Mouse (Mus musculus) limb, embryonic 11.5 days (tissue): Measurements from ENCODE around the gene Tgfbrap1. TPM values are rescaled to one million over a fixed set of nuclear protein-coding genes. Genes with fewer than 3 reads are reported as not detected.
"Not testable (repeated sequence)": the region's sequence is repeated elsewhere in the genome, so short reads cannot be mapped to it uniquely, and the experiment has no call there.

Experiments
- ATAC-seq: fragments of 200-750 bp; cut with Nextera tagmentation; 2 replicates; pipeline ENCODE4 v1.8.0; 2017; ENCODE audit warnings: low read depth; ENCODE audit not compliant: insufficient number of reproducible peaks, low FRiP score, low TSS enrichment
- DNase-seq: peaks from one replicate; pipeline ENCODE4 v3.0.0-alpha.2; 2015; ENCODE audit warnings: low spot score
- H3K27ac ChIP-seq: fragments of 300-500 bp; sonication (generic); replicated peaks from 2 replicates; pipeline ENCODE4 v1.5.1; 2014; ENCODE audit warnings: low read depth, mild to moderate bottlenecking, low read length
- H3K27me3 ChIP-seq: fragments of 300-500 bp; sonication (generic); 2 replicates; pipeline ENCODE4 v1.6.1; 2014; ENCODE audit warnings: mild to moderate bottlenecking, low read length, mixed read lengths; ENCODE audit not compliant: control insufficient read depth, insufficient read depth
- H3K36me3 ChIP-seq: fragments of 300-500 bp; sonication (generic); 2 replicates; pipeline ENCODE4 v1.6.1; 2014; ENCODE audit warnings: mild to moderate bottlenecking, low read length, moderate library complexity, mixed read lengths; ENCODE audit not compliant: control insufficient read depth, insufficient read depth
- H3K4me1 ChIP-seq: fragments of 300-500 bp; sonication (generic); 2 replicates; pipeline ENCODE4 v1.6.1; 2014; ENCODE audit warnings: low read length, mixed read lengths; ENCODE audit not compliant: control insufficient read depth, insufficient read depth
- H3K4me2 ChIP-seq: fragments of 300-500 bp; sonication (generic); 2 replicates; pipeline ENCODE4 v1.6.1; 2014; ENCODE audit warnings: low read depth, mild to moderate bottlenecking, moderate library complexity; ENCODE audit not compliant: severe bottlenecking
- H3K4me3 ChIP-seq: fragments of 300-500 bp; sonication (generic); 2 replicates; pipeline ENCODE4 v1.5.1; 2014; ENCODE audit warnings: low read depth, low read length
- H3K9ac ChIP-seq: fragments of 300-500 bp; sonication (generic); 2 replicates; pipeline ENCODE4 v1.6.1; 2014; ENCODE audit warnings: mild to moderate bottlenecking, low read length
- H3K9me3 ChIP-seq: fragments of 300-500 bp; sonication (generic); 2 replicates; pipeline ENCODE4 v1.6.1; 2016; ENCODE audit warnings: low read length; ENCODE audit not compliant: control insufficient read depth
- WGBS: fragments of 180-500 bp; shearing (Covaris S2); extraction: QIAGEN DNeasy Blood & Tissue Kit; methylation state at CpG from one replicate; pipeline ENCODE4 v1.1.7; 2014; 5-methylcytosine and 5-hydroxymethylcytosine counted together
- polyA plus RNA-seq: library from polyadenylated mRNA; unstranded; fragments of >200 nt; fragmentation: Nextera tagmentation; extraction: Ambion mirVana; gene quantifications from 2 replicates; pipeline ENCODE4 v1.2.1, GENCODE M21; 2014

Gene Tgfbrap1
- polyA plus RNA-seq, 1 experiment from 2014 or later, result 10.5 TPM

- no peaks in the 10 kb centered on the region for H3K27me3 ChIP-seq
- H3K36me3 ChIP-seq, result no peaks in the 10 kb centered on the region
- H3K4me1 ChIP-seq, result no peaks in the 10 kb centered on the region; the same call in 1 of the 2 replicates
- DNase-seq, result peak; percentile 96
- H3K4me3 ChIP-seq, result no peak overlapping the region
- H3K9me3 ChIP-seq, result no peaks in the 10 kb centered on the region
- ATAC-seq, result peak; percentile 65
- no peak overlapping the region for H3K27ac ChIP-seq
- H3K9ac ChIP-seq, result no peak overlapping the region
- WGBS, result 50% methylated on average over 8 of the region's 8 CpGs
- no peak overlapping the region for H3K4me2 ChIP-seq
Observed at GRCm38 (mm10) chr1:43139587-43140266, 41.3 kb upstream of the Tgfbrap1 start.

- Histone ChIP-seq H3K4me3 (no peak overlapping the region), H3K27ac (no peak overlapping the region), H3K4me2 (no peak overlapping the region), H3K27me3 (no peaks in the 10 kb centered on the region), H3K9me3 (no peaks in the 10 kb centered on the region), H3K36me3 (no peaks in the 10 kb centered on the region), H3K9ac (no peak overlapping the region), H3K4me1 (no peaks in the 10 kb centered on the region; the same call in 1 of the 2 replicates)
- WGBS, result 67% methylated on average over 15 of the region's 15 CpGs
- ATAC-seq (no peak), DNase-seq (no peak)
Observed at GRCm38 (mm10) chr1:43138268-43138812, 39.9 kb upstream of the Tgfbrap1 start.

- no peak for DNase-seq
- Histone ChIP-seq H3K9me3 (no peaks in the 10 kb centered on the region), H3K4me3 (no peak overlapping the region), H3K36me3 (no peaks in the 10 kb centered on the region), H3K4me2 (no peak overlapping the region), H3K9ac (no peak overlapping the region), H3K4me1 (no peaks in the 10 kb centered on the region), H3K27ac (no peak overlapping the region), H3K27me3 (no peaks in the 10 kb centered on the region)
- no peak for ATAC-seq
- 57% methylated on average over 5 of the region's 5 CpGs for WGBS
Observed at GRCm38 (mm10) chr1:43137334-43137733, 38.9 kb upstream of the Tgfbrap1 start.

DNA sequence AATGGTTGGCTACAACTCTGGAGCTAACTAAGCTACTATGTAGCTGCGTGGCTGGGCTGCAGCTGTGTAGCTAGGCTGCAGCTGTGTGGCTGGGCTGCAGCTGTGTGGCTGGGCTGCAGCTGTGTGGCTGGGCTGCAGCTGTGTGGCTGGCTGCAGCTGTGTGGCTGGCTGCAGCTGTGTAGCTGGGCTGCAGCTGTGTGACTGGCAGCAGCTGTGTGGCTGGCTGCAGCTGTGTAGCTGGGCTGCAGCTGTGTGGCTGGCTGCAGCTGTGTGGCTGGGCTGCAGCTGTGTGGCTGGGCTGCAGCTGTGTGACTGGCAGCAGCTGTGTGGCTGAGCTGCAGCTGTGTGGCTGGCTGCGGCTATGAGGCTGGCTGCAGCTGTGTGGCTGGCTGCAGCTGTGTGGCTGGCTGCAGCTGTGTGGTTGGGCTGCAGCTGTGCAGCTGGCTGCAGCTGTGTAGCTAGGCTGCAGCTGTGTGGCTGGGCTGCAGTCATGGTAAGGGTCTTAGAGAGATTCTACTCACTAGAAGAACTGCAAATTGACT lies 38.1 kb upstream of the Tgfbrap1 start:
- not testable (repeated sequence) for H3K36me3 ChIP-seq, H3K4me1 ChIP-seq, H3K27me3 ChIP-seq, ATAC-seq, H3K4me2 ChIP-seq, H3K9me3 ChIP-seq, H3K9ac ChIP-seq, H3K4me3 ChIP-seq, DNase-seq, H3K27ac ChIP-seq
- 73% methylated on average over 2 of the region's 2 CpGs for WGBS

- ATAC-seq (no peak), DNase-seq (no peak)
- 88% methylated on average over 9 of the region's 9 CpGs for WGBS
- Histone ChIP-seq H3K4me3 (no peak overlapping the region), H3K9me3 (no peaks in the 10 kb centered on the region), H3K9ac (no peak overlapping the region), H3K4me2 (no peak overlapping the region), H3K27me3 (no peaks in the 10 kb centered on the region), H3K36me3 (no peaks in the 10 kb centered on the region; the same call in 1 of the 2 replicates), H3K4me1 (no peaks in the 10 kb centered on the region), H3K27ac (no peak overlapping the region)
Observed at GRCm38 (mm10) chr1:43131591-43131990, 33.2 kb upstream of the Tgfbrap1 start.

DNA sequence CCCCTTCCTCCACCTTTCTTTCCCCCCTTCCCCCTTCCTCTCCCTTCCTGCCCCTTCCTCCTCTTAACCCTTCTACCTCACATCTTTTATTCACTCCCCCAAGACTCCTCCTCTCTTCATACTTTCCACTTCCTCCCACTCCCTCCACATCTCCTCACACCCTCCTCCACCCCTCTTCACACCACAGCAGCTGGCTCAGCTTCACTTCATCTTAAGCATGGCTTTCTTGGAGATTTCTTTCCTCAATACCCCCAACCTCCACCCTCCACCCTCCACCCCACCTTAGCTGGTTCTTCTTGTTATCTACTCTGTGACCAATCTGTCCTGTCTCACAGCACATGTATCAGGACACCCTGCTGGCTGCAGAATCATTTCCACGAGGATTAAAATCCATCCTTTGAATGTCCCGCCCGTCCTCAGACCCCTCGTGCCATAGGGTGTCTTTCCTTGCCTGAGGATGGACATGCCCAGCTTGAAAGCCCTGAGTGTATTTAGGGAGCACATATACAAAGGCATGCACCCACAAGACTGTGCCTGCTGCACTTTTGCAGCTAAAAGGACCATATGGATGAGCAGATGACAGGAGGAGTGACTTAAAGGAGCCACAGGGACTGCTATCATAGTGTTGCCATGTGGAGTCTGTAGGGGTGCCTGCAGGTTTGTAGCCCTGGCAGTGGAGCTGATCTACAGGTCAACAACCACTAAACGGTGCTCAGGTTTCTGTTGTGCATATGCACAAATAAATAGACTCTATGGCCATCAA lies 32.0 kb upstream of the Tgfbrap1 start:
- no peaks in the 10 kb centered on the region; the same call in 1 of the 2 replicates for H3K36me3 ChIP-seq
- no peaks in the 10 kb centered on the region for H3K9me3 ChIP-seq
- DNase-seq (no peak), ATAC-seq (no peak)
- H3K9ac ChIP-seq, result no peak overlapping the region
- H3K4me3 ChIP-seq, result no peak overlapping the region
- no peak overlapping the region for H3K27ac ChIP-seq
- no peaks in the 10 kb centered on the region for H3K27me3 ChIP-seq
- H3K4me2 ChIP-seq, result no peak overlapping the region
- no peaks in the 10 kb centered on the region for H3K4me1 ChIP-seq
- 86% methylated on average over 5 of the region's 5 CpGs for WGBS

DNA sequence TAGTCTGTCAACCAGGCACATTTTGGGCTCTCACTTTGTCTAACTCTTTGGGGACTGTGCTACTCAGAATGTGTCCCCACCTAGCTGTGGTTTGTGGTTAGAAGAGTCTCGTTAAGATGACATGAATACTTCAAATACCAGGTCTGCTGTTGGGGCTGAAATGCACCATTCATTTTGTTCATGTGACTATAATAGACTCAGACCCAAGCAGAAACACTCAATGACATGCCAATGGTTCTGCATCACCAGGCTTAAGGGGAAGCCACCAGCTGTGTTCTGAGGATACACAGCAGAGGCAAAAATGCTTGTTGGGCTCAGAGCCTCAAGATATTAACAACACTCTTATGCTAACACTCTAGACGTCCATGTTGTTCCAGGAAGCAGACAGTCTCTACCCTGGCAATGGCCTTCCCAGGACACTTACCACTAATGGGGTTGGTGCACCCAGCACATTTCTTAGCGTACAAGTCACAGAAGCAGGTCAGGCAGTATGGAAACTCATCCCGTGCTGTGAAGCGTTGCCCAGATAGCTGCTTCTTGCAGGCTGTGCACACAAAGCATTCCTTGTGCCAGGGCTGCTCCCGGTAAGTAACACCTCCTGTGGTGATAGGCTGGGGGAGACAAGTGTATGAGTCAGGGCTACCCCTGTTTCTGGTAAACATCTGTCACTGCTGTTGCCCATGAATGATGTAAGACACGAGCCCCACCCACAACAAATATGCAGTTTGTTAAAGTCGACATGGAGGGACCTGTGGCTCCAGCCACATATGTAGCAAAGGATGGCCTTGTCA lies 29.6 kb upstream of the Tgfbrap1 start:
- H3K9me3 ChIP-seq, result no peaks in the 10 kb centered on the region
- no peak overlapping the region for H3K9ac ChIP-seq
- DNase-seq (no peak), ATAC-seq (no peak)
- H3K36me3 ChIP-seq, result no peaks in the 10 kb centered on the region; the same call in 1 of the 2 replicates
- 83% methylated on average over 8 of the region's 8 CpGs for WGBS
- no peak overlapping the region for H3K4me3 ChIP-seq
- no peaks in the 10 kb centered on the region for H3K4me1 ChIP-seq
- H3K27me3 ChIP-seq, result no peaks in the 10 kb centered on the region
- no peak overlapping the region for H3K27ac ChIP-seq
- no peak overlapping the region for H3K4me2 ChIP-seq

GRCm38 (mm10) chr1:43127196-43127595 lies 28.8 kb upstream of the Tgfbrap1 start:
- no peak overlapping the region for H3K27ac ChIP-seq

More at GRCm38 (mm10) chr1:43127196-43127595, 28.8 kb upstream of the Tgfbrap1 start:
- H3K4me1 ChIP-seq, result no peaks in the 10 kb centered on the region
- DNase-seq (no peak), ATAC-seq (no peak)
- no peaks in the 10 kb centered on the region for H3K27me3 ChIP-seq
- H3K4me3 ChIP-seq, result no peak overlapping the region
- no peak overlapping the region for H3K9ac ChIP-seq
- no peaks in the 10 kb centered on the region; the same call in 1 of the 2 replicates for H3K36me3 ChIP-seq
- H3K9me3 ChIP-seq, result no peaks in the 10 kb centered on the region
- no peak overlapping the region for H3K4me2 ChIP-seq
